Mouse (Mus musculus): ENCODE results near the gene Grb10. TPM values are rescaled to one million over a fixed set of nuclear protein-coding genes. Genes with fewer than 3 reads are reported as not detected.
A peak's percentile ranks its signal among the peaks of the same experiment; 100 is the strongest.

Grb10 gene
- polyA plus RNA-seq, 2 experiments = 243 to 644 TPM

DNA sequence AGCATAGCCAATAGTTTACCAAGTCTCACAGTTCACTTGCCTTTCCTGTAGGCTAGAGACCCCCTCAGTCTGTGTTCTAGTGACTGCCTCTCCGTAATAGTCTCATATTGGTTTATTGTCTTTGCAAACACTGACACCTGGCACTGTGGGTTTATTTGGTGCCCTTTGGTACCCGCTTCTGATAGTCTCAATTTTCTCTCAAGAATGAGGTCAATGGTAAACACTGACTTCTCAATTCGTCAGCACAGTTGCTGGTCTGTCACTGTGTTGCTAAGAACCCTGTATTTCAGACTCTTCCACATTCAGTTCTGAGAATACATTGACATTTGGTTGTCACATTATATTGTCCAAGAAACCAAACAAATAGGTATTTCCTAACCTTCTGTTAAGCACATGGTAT is 150.4 kb downstream of the Grb10 start:
- Histone ChIP-seq H3K4me1 (ENCODE audit: control insufficient read depth, insufficient read depth, low read length) (peaks cover 17% of the 10 kb centered on the region), H3K27ac (replicated peaks; ENCODE audit: low read depth, low read length) (no peak overlapping the region), H3K9ac (ENCODE audit: low read depth, low read length, severe bottlenecking) (no peak overlapping the region), H3K36me3 (ENCODE audit: control insufficient read depth, insufficient read depth, low read length) (no peaks in the 10 kb centered on the region), H3K4me3 (replicated peaks; ENCODE audit: low read length) (no peak overlapping the region), H3K4me2 (replicated peaks; ENCODE audit: low read depth, low read length, severe bottlenecking) (no peak overlapping the region), H3K9me3 (ENCODE audit: control insufficient read depth, low read length) (no peaks in the 10 kb centered on the region), H3K27me3 (ENCODE audit: control insufficient read depth, insufficient read depth, low read length) (no peaks in the 10 kb centered on the region)
- TF ChIP-seq POLR2A (IDR thresholded peaks at IDR 0.05; ENCODE audit: borderline replicate concordance, extremely low read depth, insufficient read depth, insufficient read length) = no peak
- no peak for ATAC-seq (ENCODE audit: low FRiP score, low read depth)
- no peak for DNase-seq (ENCODE audit: low spot score)
- 78% methylated on average over 3 of the region's 3 CpGs for WGBS

DNA sequence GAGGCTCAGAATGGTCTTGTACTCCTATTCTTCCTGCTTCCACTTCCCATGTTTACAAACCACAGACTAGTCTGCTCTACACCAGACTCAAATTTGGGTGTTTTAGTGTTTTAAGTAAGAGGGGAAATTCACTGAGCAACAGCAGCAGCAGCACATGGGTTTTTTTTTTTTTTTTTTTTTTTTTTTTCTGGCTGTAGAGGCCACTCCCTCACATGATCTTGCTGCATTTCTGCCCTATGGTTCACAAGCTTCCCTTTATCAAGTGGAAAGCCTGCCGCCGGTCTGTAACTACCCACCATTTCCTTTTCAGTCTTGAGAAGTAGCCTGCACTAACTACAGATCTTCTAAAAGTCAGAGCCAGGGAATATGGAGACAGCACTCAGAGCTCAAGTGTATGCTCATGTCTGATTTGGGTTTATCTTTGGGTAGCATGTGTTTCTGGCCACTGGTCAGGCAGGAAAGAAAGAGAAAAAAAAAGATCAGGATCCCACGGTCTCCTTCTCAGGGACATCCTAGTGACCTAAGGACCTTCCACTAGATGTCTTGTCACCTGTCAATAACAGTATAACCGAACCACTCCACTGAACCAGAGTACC is 152.0 kb downstream of the Grb10 start:
- Histone ChIP-seq H3K36me3 (ENCODE audit: control insufficient read depth, insufficient read depth, low read length) (no peaks in the 10 kb centered on the region), H3K9ac (ENCODE audit: low read depth, low read length, severe bottlenecking) (no peak overlapping the region), H3K4me2 (replicated peaks; ENCODE audit: low read depth, low read length, severe bottlenecking) (no peak overlapping the region), H3K4me3 (replicated peaks; ENCODE audit: low read length) (no peak overlapping the region), H3K27ac (replicated peaks; ENCODE audit: low read depth, low read length) (0 out of 2 replicates have a peak overlapping the region, but pooled peaks have one; percentile 33), H3K9me3 (ENCODE audit: control insufficient read depth, low read length) (no peaks in the 10 kb centered on the region), H3K27me3 (ENCODE audit: control insufficient read depth, insufficient read depth, low read length) (no peaks in the 10 kb centered on the region), H3K4me1 (ENCODE audit: control insufficient read depth, insufficient read depth, low read length) (peaks cover 17% of the 10 kb centered on the region)
- TF ChIP-seq POLR2A (IDR thresholded peaks at IDR 0.05; ENCODE audit: borderline replicate concordance, extremely low read depth, insufficient read depth, insufficient read length) = no peak
- no peak for ATAC-seq (ENCODE audit: low FRiP score, low read depth)
- no peak for DNase-seq (ENCODE audit: low spot score)
- 53% methylated on average over 4 of the region's 4 CpGs for WGBS

DNA sequence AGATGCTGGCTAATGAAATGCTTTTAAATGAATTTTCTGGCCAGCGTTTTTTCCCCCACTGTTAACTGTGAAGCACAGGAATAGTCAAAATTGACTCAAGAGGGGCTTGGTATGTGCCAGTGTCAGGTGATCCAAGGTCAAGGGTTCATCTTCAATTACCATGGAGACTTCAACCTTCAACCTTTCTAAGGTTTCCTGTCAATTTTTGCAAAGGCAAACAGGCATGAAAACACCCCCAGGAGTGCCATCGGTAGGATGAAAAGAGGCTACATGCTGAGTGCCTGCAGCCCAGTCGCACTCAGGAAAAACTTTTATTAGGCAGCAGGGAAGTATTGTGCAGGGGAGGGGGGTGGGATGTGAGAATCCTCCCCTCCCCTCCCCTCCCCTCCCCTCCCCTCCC is 152.6 kb downstream of the Grb10 start:
- Histone ChIP-seq H3K4me2 (replicated peaks; ENCODE audit: low read depth, low read length, severe bottlenecking) (no peak overlapping the region), H3K4me1 (ENCODE audit: control insufficient read depth, insufficient read depth, low read length) (peaks cover 19% of the 10 kb centered on the region), H3K27me3 (ENCODE audit: control insufficient read depth, insufficient read depth, low read length) (no peaks in the 10 kb centered on the region), H3K9ac (ENCODE audit: low read depth, low read length, severe bottlenecking) (no peak overlapping the region), H3K9me3 (ENCODE audit: control insufficient read depth, low read length) (no peaks in the 10 kb centered on the region), H3K27ac (replicated peaks; ENCODE audit: low read depth, low read length) (no peak overlapping the region), H3K36me3 (ENCODE audit: control insufficient read depth, insufficient read depth, low read length) (no peaks in the 10 kb centered on the region), H3K4me3 (replicated peaks; ENCODE audit: low read length) (no peak overlapping the region)
- no peak for TF ChIP-seq POLR2A (IDR thresholded peaks at IDR 0.05; ENCODE audit: borderline replicate concordance, extremely low read depth, insufficient read depth, insufficient read length)
- ATAC-seq (ENCODE audit: low FRiP score, low read depth) (no peak), DNase-seq (ENCODE audit: low spot score) (no peak)
- 4% methylated on average over 3 of the region's 3 CpGs for WGBS

DNA sequence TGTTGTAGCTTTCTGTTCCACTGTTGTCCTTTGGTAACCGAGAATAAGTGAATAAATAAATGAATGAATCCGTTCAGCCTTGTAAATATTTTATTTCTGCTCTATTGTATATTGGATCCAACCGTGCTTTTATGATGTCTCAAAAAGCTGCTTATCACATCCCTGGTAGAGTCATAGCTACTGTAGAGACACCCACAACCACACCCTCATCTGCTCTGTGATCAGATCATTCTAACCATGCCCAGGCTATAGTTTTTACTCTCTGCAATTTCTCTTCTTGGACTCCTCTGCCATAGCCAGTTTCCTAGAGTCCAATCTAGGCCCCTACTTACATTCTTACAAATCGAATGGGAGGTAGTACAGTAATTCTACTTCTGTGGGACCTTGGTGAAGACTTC is 153.2 kb downstream of the Grb10 start:
- H3K9me3 ChIP-seq (ENCODE audit: control insufficient read depth, low read length) = no peaks in the 10 kb centered on the region
- H3K36me3 ChIP-seq (ENCODE audit: control insufficient read depth, insufficient read depth, low read length) = no peaks in the 10 kb centered on the region
- 67% methylated on average over 4 of the region's 4 CpGs for WGBS
- H3K4me1 ChIP-seq (ENCODE audit: control insufficient read depth, insufficient read depth, low read length) = peaks cover 19% of the 10 kb centered on the region
- no peak for ATAC-seq (ENCODE audit: low FRiP score, low read depth)
- H3K4me3 ChIP-seq (replicated peaks; ENCODE audit: low read length) = no peak overlapping the region
- no peak overlapping the region for H3K9ac ChIP-seq (ENCODE audit: low read depth, low read length, severe bottlenecking)
- H3K4me2 ChIP-seq (replicated peaks; ENCODE audit: low read depth, low read length, severe bottlenecking) = no peak overlapping the region
- no peaks in the 10 kb centered on the region for H3K27me3 ChIP-seq (ENCODE audit: control insufficient read depth, insufficient read depth, low read length)
- H3K27ac ChIP-seq (replicated peaks; ENCODE audit: low read depth, low read length) = no peak overlapping the region; the same call in 1 of the 2 replicates
- TF ChIP-seq POLR2A (IDR thresholded peaks at IDR 0.05; ENCODE audit: borderline replicate concordance, extremely low read depth, insufficient read depth, insufficient read length) = no peak
- DNase-seq (ENCODE audit: low spot score) = no peak

DNA sequence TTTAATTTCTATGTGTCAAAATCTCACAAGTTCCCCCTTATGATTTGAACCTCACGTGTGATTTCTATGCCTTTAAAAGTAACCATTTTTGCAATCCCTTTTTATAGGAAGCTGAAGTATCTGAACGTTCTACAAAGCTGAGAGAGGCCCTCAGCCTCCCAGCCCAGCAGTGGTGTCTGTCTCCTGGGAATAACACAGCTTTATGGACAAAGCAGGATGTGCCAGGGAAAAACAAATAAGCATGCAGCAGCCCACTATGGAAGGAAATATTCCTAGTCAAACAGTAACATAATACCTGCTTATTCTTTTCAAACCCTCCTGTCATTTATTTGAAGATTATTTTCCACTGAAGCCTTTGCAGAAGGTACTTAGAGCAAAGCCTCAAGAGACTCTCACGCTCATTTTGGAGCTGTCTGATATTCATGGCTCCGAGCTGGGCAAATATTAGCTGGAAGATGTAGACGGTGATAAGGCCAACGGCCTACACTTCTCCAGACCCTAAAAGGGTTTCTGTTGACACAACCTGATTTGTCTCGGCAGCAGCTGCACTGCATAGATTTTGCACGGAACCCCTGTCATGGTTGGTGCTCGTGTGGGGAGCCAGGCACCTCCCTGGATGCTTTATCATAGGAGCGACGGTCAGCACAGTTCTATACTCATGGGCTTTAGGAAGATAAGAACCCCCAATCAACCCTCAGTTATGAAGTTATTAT is 153.8 kb downstream of the Grb10 start:
- TF ChIP-seq POLR2A (IDR thresholded peaks at IDR 0.05; ENCODE audit: borderline replicate concordance, extremely low read depth, insufficient read depth, insufficient read length) = no peak
- H3K9ac ChIP-seq (ENCODE audit: low read depth, low read length, severe bottlenecking) = no peak overlapping the region
- DNase-seq (ENCODE audit: low spot score) (no peak), ATAC-seq (ENCODE audit: low FRiP score, low read depth) (peak; percentile 47; the same call in 1 of the 2 replicates)
- H3K4me3 ChIP-seq (replicated peaks; ENCODE audit: low read length) = no peak overlapping the region
- H3K4me1 ChIP-seq (ENCODE audit: control insufficient read depth, insufficient read depth, low read length) = peaks cover 24% of the 10 kb centered on the region
- no peaks in the 10 kb centered on the region for H3K27me3 ChIP-seq (ENCODE audit: control insufficient read depth, insufficient read depth, low read length)
- 52% methylated on average over 11 of the region's 11 CpGs for WGBS
- H3K36me3 ChIP-seq (ENCODE audit: control insufficient read depth, insufficient read depth, low read length) = no peaks in the 10 kb centered on the region
- H3K4me2 ChIP-seq (replicated peaks; ENCODE audit: low read depth, low read length, severe bottlenecking) = no peak overlapping the region
- no peaks in the 10 kb centered on the region for H3K9me3 ChIP-seq (ENCODE audit: control insufficient read depth, low read length)
- H3K27ac ChIP-seq (replicated peaks; ENCODE audit: low read depth, low read length) = peak overlapping the region; percentile 39; the same call in 1 of the 2 replicates
